Mouse (Mus musculus) layer of hippocampus, adult 2 months (tissue): ENCODE results near the gene Pax3. TPM values are rescaled to one million over a fixed set of nuclear protein-coding genes. Genes with fewer than 3 reads are reported as not detected.

Experiments used
- DNase-seq, 2 experiments: peaks; one replicate each; pipeline ENCODE4 v3.0.0; 2022; ENCODE audit warnings: low spot score in 2 of 2
- H3K27ac ChIP-seq: fragments of 200-600 bp; 2 replicates; pipeline ENCODE4 v1.8.1; 2022
- H3K4me3 ChIP-seq: fragments of 200-600 bp; 2 replicates; pipeline ENCODE4 v1.8.1; 2022; ENCODE audit warnings: mild to moderate bottlenecking
- CTCF ChIP-seq: fragments of 200-600 bp; conservative IDR thresholded peaks from 2 replicates; pipeline ENCODE4 v1.8.1; 2022; ENCODE audit warnings: antibody characterized with exemption, mild to moderate bottlenecking, moderate library complexity
- total RNA-seq, 2 experiments: library from RNA; stranded (reverse); gene quantifications; 2 replicates each; pipeline ENCODE4 v1.2.3; 2021

Gene Pax3
- total RNA-seq, 2 experiments from 2014 or later = not detected

GRCm38 (mm10) chr1:78195145-78195544, 1.8 kb downstream of the Pax3 start:
- no peak for TF ChIP-seq CTCF
- Histone ChIP-seq H3K27ac (no peak overlapping the region), H3K4me3 (no peak overlapping the region)

GRCm38 (mm10) chr1:78194381-78195047, 2.4 kb downstream of the Pax3 start:
- Histone ChIP-seq H3K27ac (no peak overlapping the region), H3K4me3 (no peak overlapping the region)
- no peak for TF ChIP-seq CTCF
- DNase-seq = no peak

More at GRCm38 (mm10) chr1:78195145-78195544, 1.8 kb downstream of the Pax3 start:
- DNase-seq = no peak

- no peak for DNase-seq
- no peak for TF ChIP-seq CTCF
- no peak overlapping the region for H3K27ac ChIP-seq
- H3K4me3 ChIP-seq = no peak overlapping the region
Measured at GRCm38 (mm10) chr1:78193465-78193991, 3.4 kb downstream of the Pax3 start.

GRCm38 (mm10) chr1:78192746-78193464, 4.0 kb downstream of the Pax3 start:
- Histone ChIP-seq H3K4me3 (no peak overlapping the region), H3K27ac (no peak overlapping the region)
- no peak for TF ChIP-seq CTCF
- DNase-seq = no peak

GRCm38 (mm10) chr1:78192217-78192735, 4.7 kb downstream of the Pax3 start:
- TF ChIP-seq CTCF = no peak
- H3K27ac ChIP-seq = no peak overlapping the region

GRCm38 (mm10) chr1:78191761-78192160, 5.2 kb downstream of the Pax3 start:
- no peak overlapping the region for H3K4me3 ChIP-seq
- no peak for DNase-seq
- H3K27ac ChIP-seq = no peak overlapping the region
- no peak for TF ChIP-seq CTCF

More at GRCm38 (mm10) chr1:78192217-78192735, 4.7 kb downstream of the Pax3 start:
- no peak overlapping the region for H3K4me3 ChIP-seq
- DNase-seq = no peak

- TF ChIP-seq CTCF = no peak
- no peak overlapping the region for H3K4me3 ChIP-seq
- no peak for DNase-seq
- H3K27ac ChIP-seq = no peak overlapping the region
Measured at GRCm38 (mm10) chr1:78191331-78191730, 5.6 kb downstream of the Pax3 start.

- TF ChIP-seq CTCF = no peak
- no peak for DNase-seq
- no peak overlapping the region for H3K4me3 ChIP-seq
- H3K27ac ChIP-seq = no peak overlapping the region
Measured at GRCm38 (mm10) chr1:78190386-78191111, 6.4 kb downstream of the Pax3 start.

- no peak for TF ChIP-seq CTCF
- DNase-seq = no peak
- Histone ChIP-seq H3K27ac (no peak overlapping the region), H3K4me3 (no peak overlapping the region)
Measured at GRCm38 (mm10) chr1:78189501-78190345, 7.2 kb downstream of the Pax3 start.

- DNase-seq = no peak
- no peak overlapping the region for H3K27ac ChIP-seq
- no peak for TF ChIP-seq CTCF
- H3K4me3 ChIP-seq = no peak overlapping the region
Measured at GRCm38 (mm10) chr1:78189016-78189415, 7.9 kb downstream of the Pax3 start.

GRCm38 (mm10) chr1:78188299-78188698, 8.6 kb downstream of the Pax3 start:
- no peak for TF ChIP-seq CTCF
- no peak for DNase-seq
- H3K27ac ChIP-seq = no peak overlapping the region
- no peak overlapping the region for H3K4me3 ChIP-seq

- no peak overlapping the region for H3K27ac ChIP-seq
- no peak for TF ChIP-seq CTCF
- DNase-seq = no peak
- H3K4me3 ChIP-seq = no peak overlapping the region
Measured at GRCm38 (mm10) chr1:78187788-78188173, 9.2 kb downstream of the Pax3 start.
